Mouse (Mus musculus): ENCODE measurements around the gene Sh3pxd2b. TPM values are rescaled to one million over a fixed set of nuclear protein-coding genes. Genes with fewer than 3 reads are reported as not detected.

Gene Sh3pxd2b
- total and polyA plus RNA-seq, 3 experiments = 2.4 to 13.2 (median 6.7) TPM

DNA sequence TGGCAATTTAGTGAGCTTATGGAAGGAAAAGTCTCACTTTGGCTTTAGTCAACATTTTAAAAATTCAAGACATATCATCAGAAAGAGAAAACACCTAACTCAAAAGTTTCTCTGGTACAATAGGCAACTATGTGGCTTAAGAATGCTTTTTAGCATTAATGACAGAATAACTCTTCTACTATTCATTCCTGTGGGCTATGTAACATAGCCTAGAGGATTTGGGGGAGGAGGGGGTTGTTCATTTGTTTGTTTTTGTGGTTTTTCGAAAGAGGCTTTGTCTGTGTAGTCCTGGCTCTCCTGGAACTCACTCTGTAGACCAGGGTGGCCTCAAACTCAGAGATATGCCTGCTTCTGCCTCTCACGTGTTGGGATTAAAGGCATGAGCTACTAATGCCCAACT, 51.6 kb downstream of the Sh3pxd2b start:
- TF ChIP-seq E2F4 (IDR thresholded peaks at IDR 0.05; ENCODE audit: insufficient replicate concordance, low read depth, low read length) (no peak), SMC3 (IDR thresholded peaks at IDR 0.05; ENCODE audit: low read depth, low read length) (no peak), RCOR1 (conservative IDR thresholded peaks at IDR 0.05; ENCODE audit: low read depth, low read length) (no peak), MAX (IDR thresholded peaks at IDR 0.05; ENCODE audit: low read length) (no peak), IRF4 (IDR thresholded peaks at IDR 0.05; ENCODE audit: low read depth, low read length) (no peak), ETS1 (conservative IDR thresholded peaks at IDR 0.05; ENCODE audit: low read depth, low read length) (no peak), PAX5 (IDR thresholded peaks at IDR 0.05; ENCODE audit: low read length) (no peak), UBTF (IDR thresholded peaks at IDR 0.05; ENCODE audit: low read depth, low read length) (no peak), JUN (IDR thresholded peaks at IDR 0.05; ENCODE audit: insufficient read depth, low read depth, low read length) (no peak), BHLHE40 (IDR thresholded peaks at IDR 0.05; ENCODE audit: low read depth, low read length) (no peak), NELFE (IDR thresholded peaks at IDR 0.05; ENCODE audit: low read depth, low read length) (no peak), MYC (IDR thresholded peaks at IDR 0.05; ENCODE audit: low read depth, low read length) (no peak), CHD2 (IDR thresholded peaks at IDR 0.05; ENCODE audit: low read length) (no peak), JUND (conservative IDR thresholded peaks at IDR 0.05; ENCODE audit: low read depth, low read length) (no peak), MAFK (IDR thresholded peaks at IDR 0.05; ENCODE audit: insufficient replicate concordance, low read length) (no peak), ELF1 (IDR thresholded peaks at IDR 0.05; ENCODE audit: low read depth, low read length) (no peak), EP300 (IDR thresholded peaks at IDR 0.05; ENCODE audit: low read length) (no peak)
- in situ Hi-C loops (cut with MboI; ENCODE audit: low pct_ligation_motif_present, low pct_unique_long_range_greater_than_20kb, low sequenced_read_pairs) = no loop called here
- H3K36me3 ChIP-seq (replicated peaks in 1 of 2; ENCODE audit: control insufficient read depth in 1 of 2, insufficient read depth in 1 of 2, low read length in 1 of 2) = peaks cover 0 to 64% of the 10 kb centered on the region in 2 experiments
- no peak overlapping the region for H3K4me2 ChIP-seq (ENCODE audit: insufficient read depth, low read depth, poor library complexity, severe bottlenecking)
- no peak overlapping the region for H3K4me3 ChIP-seq (replicated peaks in 1 of 3; ENCODE audit: low read depth in 2 of 3, low read length in 2 of 3, poor library complexity in 1 of 3)
- no peak overlapping the region for H3K9ac ChIP-seq (ENCODE audit: insufficient read depth, low read depth)
- no peak for DNase-seq (ENCODE audit: extremely low read depth)
- no peaks in the 10 kb centered on the region for H3K27me3 ChIP-seq (replicated peaks)
- no peaks in the 10 kb centered on the region for H3K79me2 ChIP-seq (replicated peaks; ENCODE audit: control insufficient read depth, extremely low read depth, insufficient read depth, poor library complexity, severe bottlenecking)
- H3K27ac ChIP-seq (ENCODE audit: insufficient read depth, low read depth) = no peak overlapping the region
- no peaks in the 10 kb centered on the region for H3K9me3 ChIP-seq (replicated peaks; ENCODE audit: low read length)
- dilution Hi-C loops (cut with MboI; ENCODE audit: extremely low pct_ligation_motif_present, extremely low pct_unique_long_range_greater_than_20kb, low sequenced_read_pairs) = no loop called here
- H3K4me1 ChIP-seq (ENCODE audit: control insufficient read depth in 1 of 2, insufficient read depth in 2 of 2) = peaks cover 0 to 5% of the 10 kb centered on the region in 2 experiments; a peak in 2 of 4 replicates

DNA sequence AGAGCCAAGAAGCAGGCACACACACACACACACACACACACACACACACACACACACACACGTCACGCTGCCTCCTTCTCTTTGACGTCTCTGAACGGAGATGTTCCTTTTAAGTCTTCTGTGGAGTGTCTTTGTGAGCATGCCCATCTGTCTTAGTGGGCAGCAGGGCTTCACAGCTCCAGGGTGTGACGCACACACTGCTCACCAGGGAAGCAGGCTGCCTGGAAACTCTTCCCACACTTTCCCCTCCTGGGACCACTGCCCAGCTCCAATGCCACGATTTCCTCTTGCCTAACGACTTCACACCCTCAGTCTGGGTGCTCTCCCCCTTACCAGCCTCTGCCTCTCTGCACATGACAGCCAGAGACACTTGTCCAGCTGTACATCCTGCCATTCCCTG, 55.1 kb downstream of the Sh3pxd2b start:
- TF ChIP-seq ELF1 (IDR thresholded peaks at IDR 0.05; ENCODE audit: low read depth, low read length) = no peak
- no peak for TF ChIP-seq CTCF (conservative IDR thresholded peaks at IDR 0.05 in 1 of 2, IDR thresholded peaks at IDR 0.05 in 1 of 2; ENCODE audit: low read depth in 2 of 2, low read length in 2 of 2)
- TF ChIP-seq ZC3H11A (IDR thresholded peaks at IDR 0.05; ENCODE audit: low read depth, low read length) = no peak
- no peak for TF ChIP-seq SMC3 (IDR thresholded peaks at IDR 0.05; ENCODE audit: low read depth, low read length)
- no peak for TF ChIP-seq MYC (IDR thresholded peaks at IDR 0.05; ENCODE audit: low read depth, low read length)
- no peak for TF ChIP-seq MXI1 (IDR thresholded peaks at IDR 0.05; ENCODE audit: low read depth, low read length)
- no peak for TF ChIP-seq ZMIZ1 (IDR thresholded peaks at IDR 0.05; ENCODE audit: low read depth, low read length)
- DNase-seq (ENCODE audit: extremely low read depth) = no peak
- Histone ChIP-seq H3K79me2 (replicated peaks; ENCODE audit: control insufficient read depth, extremely low read depth, insufficient read depth, poor library complexity, severe bottlenecking) (no peaks in the 10 kb centered on the region), H3K9me3 (replicated peaks; ENCODE audit: low read length) (no peaks in the 10 kb centered on the region), H3K36me3 (replicated peaks in 1 of 2; ENCODE audit: control insufficient read depth in 1 of 2, insufficient read depth in 1 of 2, low read length in 1 of 2) (peaks cover 0 to 60% of the 10 kb centered on the region in 2 experiments), H3K9ac (ENCODE audit: insufficient read depth, low read depth) (no peak overlapping the region), H3K4me1 (ENCODE audit: control insufficient read depth in 1 of 2, insufficient read depth in 2 of 2) (no peaks in the 10 kb centered on the region), H3K4me2 (ENCODE audit: insufficient read depth, low read depth, poor library complexity, severe bottlenecking) (no peak overlapping the region), H3K27ac (ENCODE audit: insufficient read depth, low read depth) (no peak overlapping the region), H3K4me3 (replicated peaks in 1 of 3; ENCODE audit: low read depth in 2 of 3, low read length in 2 of 3, poor library complexity in 1 of 3) (no peak overlapping the region), H3K27me3 (replicated peaks) (no peaks in the 10 kb centered on the region)
- in situ Hi-C loops (cut with MboI; ENCODE audit: low pct_ligation_motif_present, low pct_unique_long_range_greater_than_20kb, low sequenced_read_pairs) (no loop called here), dilution Hi-C loops (cut with MboI; ENCODE audit: extremely low pct_ligation_motif_present, extremely low pct_unique_long_range_greater_than_20kb, low sequenced_read_pairs) (no loop called here)
